Mouse (Mus musculus) liver, postnatal 0 days (tissue): ENCODE results near the gene Tmem182. TPM values are rescaled to one million over a fixed set of nuclear protein-coding genes. Genes with fewer than 3 reads are reported as not detected.

Experiments used
- ATAC-seq: fragments of 200-750 bp; cut with Nextera tagmentation; 2 replicates; pipeline ENCODE4 v1.8.0; 2017; ENCODE audit warnings: mild to moderate bottlenecking, moderate library complexity
- DNase-seq: peaks from one replicate; pipeline ENCODE4 v3.0.0-alpha.2; 2016
- H3K27ac ChIP-seq: fragments of 300-500 bp; sonication (generic); 2 replicates; pipeline ENCODE4 v1.5.1; 2014; ENCODE audit warnings: antibody characterized with exemption, moderate library complexity, mild to moderate bottlenecking, low read depth
- H3K27me3 ChIP-seq: fragments of 300-500 bp; sonication (generic); 2 replicates; pipeline ENCODE4 v1.6.1; 2014; ENCODE audit warnings: low read length, control low read depth, mixed read lengths; ENCODE audit not compliant: insufficient read depth
- H3K36me3 ChIP-seq: fragments of 300-500 bp; sonication (generic); replicated peaks from 2 replicates; pipeline ENCODE4 v1.6.1; 2014; ENCODE audit warnings: mild to moderate bottlenecking, control low read depth, low read length, moderate library complexity, mixed read lengths; ENCODE audit not compliant: insufficient read depth
- H3K4me1 ChIP-seq: fragments of 300-500 bp; sonication (generic); 2 replicates; pipeline ENCODE4 v1.6.1; 2014; ENCODE audit warnings: antibody characterized with exemption, mild to moderate bottlenecking, control low read depth; ENCODE audit not compliant: insufficient read depth
- H3K4me2 ChIP-seq: fragments of 300-500 bp; sonication (generic); 2 replicates; pipeline ENCODE4 v1.6.1; 2014; ENCODE audit warnings: low read depth, mild to moderate bottlenecking, low read length, moderate library complexity, mixed read lengths
- H3K4me3 ChIP-seq: fragments of 300-500 bp; sonication (generic); 2 replicates; pipeline ENCODE4 v1.5.1; 2014; ENCODE audit warnings: low read depth, low read length
- H3K9ac ChIP-seq: fragments of 300-500 bp; sonication (generic); replicated peaks from 2 replicates; pipeline ENCODE4 v1.6.1; 2014; ENCODE audit warnings: mild to moderate bottlenecking, moderate library complexity
- H3K9me3 ChIP-seq: fragments of 300-500 bp; sonication (generic); 2 replicates; pipeline ENCODE4 v1.6.1; 2016; ENCODE audit warnings: mild to moderate bottlenecking, control low read depth, low read length, mixed read lengths
- CTCF ChIP-seq: sonication (generic); IDR thresholded peaks from 2 replicates; pipeline ENCODE4 v1.5.1; 2016; ENCODE audit warnings: antibody characterized with exemption, low read depth
- EP300 ChIP-seq: IDR thresholded peaks from 2 replicates; pipeline ENCODE4 v1.6.1; 2016; ENCODE audit warnings: antibody characterized with exemption, low read depth, mild to moderate bottlenecking
- WGBS: fragments of 180-500 bp; shearing (Covaris S2); extraction: QIAGEN DNeasy Blood & Tissue Kit; methylation state at CpG from one replicate; pipeline ENCODE4 v1.1.7; 2014; ENCODE audit not compliant: insufficient replicate concordance; 5-methylcytosine and 5-hydroxymethylcytosine counted together
- polyA plus RNA-seq: library from polyadenylated mRNA; unstranded; fragments of >200 nt; fragmentation: Nextera tagmentation; extraction: Ambion mirVana; gene quantifications from 2 replicates; pipeline ENCODE4 v1.2.1, GENCODE M21; 2015

The Tmem182 gene
- 0.06 and 1.1 TPM in 2 replicates for polyA plus RNA-seq

GRCm38 (mm10) chr1:40805351-40805750 lies at the start of gene Tmem182:
Tmem182 (plus strand) TSS chr1:40805601.
- Histone ChIP-seq H3K36me3 (no peaks in the 10 kb centered on the region), H3K9me3 (no peaks in the 10 kb centered on the region), H3K4me1 (no peaks in the 10 kb centered on the region), H3K27me3 (no peaks in the 10 kb centered on the region), H3K4me3 (no peak within 1 kb of the TSS), H3K4me2 (no peak within 1 kb of the TSS), H3K9ac (no peak within 1 kb of the TSS), H3K27ac (no peak within 1 kb of the TSS)
- DNase-seq (no peak), ATAC-seq (no peak)
- no peak for TF ChIP-seq EP300
- TF ChIP-seq CTCF: no peak
- 80% methylated on average over 9 of the region's 9 CpGs for WGBS

DNA sequence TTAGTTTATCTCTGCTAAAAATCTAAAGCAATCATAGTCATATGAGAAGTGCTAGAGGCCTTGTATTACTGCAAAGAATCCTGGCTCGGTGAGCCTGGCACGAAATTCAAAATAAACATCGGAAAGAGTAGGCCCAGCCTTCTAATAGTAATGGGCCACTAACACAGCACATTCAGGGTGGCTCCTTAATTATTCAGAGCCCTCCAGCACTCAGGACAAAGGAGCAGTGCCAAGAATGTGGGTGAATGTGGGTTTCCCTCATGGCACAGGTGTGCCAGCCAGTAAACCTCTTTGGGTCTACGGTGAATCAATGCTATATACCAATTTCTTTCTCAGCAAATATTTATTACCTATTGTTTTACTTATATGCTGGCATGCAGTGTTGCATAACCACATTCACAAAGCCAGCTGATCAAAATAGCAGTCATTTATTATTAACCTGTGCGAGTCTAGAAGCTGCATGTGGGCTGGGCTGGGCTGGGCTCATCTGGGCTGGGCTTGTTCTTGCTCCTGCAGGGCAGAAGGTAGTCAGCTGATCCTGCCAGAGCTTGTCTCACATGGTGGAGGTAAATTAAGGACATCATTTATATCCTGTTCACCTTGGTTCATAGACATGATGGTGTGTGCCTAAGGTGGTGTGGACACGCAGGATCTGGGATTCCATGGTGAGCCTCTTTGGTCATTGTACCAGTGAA lies 45.5 kb upstream of the Tmem182 start:
- Histone ChIP-seq H3K9ac (no peak overlapping the region), H3K4me3 (no peak overlapping the region), H3K36me3 (no peaks in the 10 kb centered on the region), H3K27ac (no peak overlapping the region), H3K27me3 (no peaks in the 10 kb centered on the region), H3K9me3 (no peaks in the 10 kb centered on the region), H3K4me2 (no peak overlapping the region), H3K4me1 (no peaks in the 10 kb centered on the region)
- TF ChIP-seq CTCF: no peak
- TF ChIP-seq EP300: no peak
- ATAC-seq (no peak), DNase-seq (no peak)
- 82% methylated on average over 6 of the region's 6 CpGs for WGBS

GRCm38 (mm10) chr1:40764042-40764441 lies 41.4 kb upstream of the Tmem182 start:
- ATAC-seq: no peak
- no peaks in the 10 kb centered on the region for H3K4me1 ChIP-seq
- H3K9ac ChIP-seq: no peak overlapping the region
- 94% methylated on average over 1 of the region's 1 CpGs for WGBS
- no peaks in the 10 kb centered on the region for H3K36me3 ChIP-seq
- H3K4me2 ChIP-seq: no peak overlapping the region
- H3K4me3 ChIP-seq: no peak overlapping the region
- DNase-seq: no peak
- H3K9me3 ChIP-seq: no peaks in the 10 kb centered on the region
- TF ChIP-seq CTCF (no peak), EP300 (no peak)
- H3K27ac ChIP-seq: no peak overlapping the region
- no peaks in the 10 kb centered on the region for H3K27me3 ChIP-seq

DNA sequence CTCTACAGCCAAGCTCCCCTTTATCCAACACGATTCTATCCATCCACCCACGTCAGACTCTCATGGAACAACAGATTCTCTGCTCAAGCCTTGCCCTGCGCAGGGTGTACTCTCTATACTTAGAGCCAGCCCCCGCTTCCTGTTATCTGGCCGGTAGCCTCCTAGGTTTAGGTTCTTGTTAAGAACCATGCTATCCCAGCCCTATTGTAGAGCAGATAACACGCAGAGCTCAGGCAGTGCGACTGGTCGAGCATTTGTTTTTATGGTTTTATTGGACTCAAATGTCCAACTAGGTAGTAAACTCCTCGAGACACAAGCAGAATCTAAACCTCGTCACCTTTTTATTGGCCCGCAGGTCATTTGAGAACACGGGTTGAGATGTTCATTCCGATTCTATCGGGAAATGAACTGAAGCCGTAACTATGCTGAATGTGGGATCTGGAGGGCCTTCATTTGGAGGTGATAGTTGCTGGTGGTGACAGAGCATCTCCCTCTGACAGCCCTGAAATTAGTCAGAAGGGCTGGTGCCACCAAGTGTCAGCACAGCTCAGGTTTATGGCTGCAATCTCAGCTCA lies 40.6 kb upstream of the Tmem182 start:
- no peak for ATAC-seq
- Histone ChIP-seq H3K9me3 (no peaks in the 10 kb centered on the region), H3K36me3 (no peaks in the 10 kb centered on the region), H3K27ac (no peak overlapping the region), H3K4me1 (no peaks in the 10 kb centered on the region), H3K4me2 (no peak overlapping the region), H3K4me3 (no peak overlapping the region), H3K9ac (no peak overlapping the region), H3K27me3 (no peaks in the 10 kb centered on the region)
- TF ChIP-seq CTCF (no peak), EP300 (no peak)
- 62% methylated on average over 15 of the region's 15 CpGs for WGBS
- DNase-seq: no peak

GRCm38 (mm10) chr1:40765521-40765920 lies 39.9 kb upstream of the Tmem182 start:
- H3K4me2 ChIP-seq: no peak overlapping the region
- no peaks in the 10 kb centered on the region for H3K36me3 ChIP-seq
- WGBS: 80% methylated on average over 12 of the region's 12 CpGs
- no peaks in the 10 kb centered on the region for H3K4me1 ChIP-seq
- DNase-seq (no peak), ATAC-seq (no peak)
- no peak overlapping the region for H3K9ac ChIP-seq
- H3K27ac ChIP-seq: no peak overlapping the region
- no peaks in the 10 kb centered on the region for H3K27me3 ChIP-seq
- TF ChIP-seq EP300: no peak
- no peak for TF ChIP-seq CTCF
- H3K9me3 ChIP-seq: no peaks in the 10 kb centered on the region
- H3K4me3 ChIP-seq: no peak overlapping the region

- H3K27me3 ChIP-seq: no peaks in the 10 kb centered on the region
- ATAC-seq: no peak
- H3K4me2 ChIP-seq: no peak overlapping the region
- 79% methylated on average over 18 of the region's 18 CpGs for WGBS
- DNase-seq: no peak
- no peak overlapping the region for H3K4me3 ChIP-seq
- no peak overlapping the region for H3K27ac ChIP-seq
- 0 out of 2 replicates have a peak, but pooled peaks cover 3% of the 10 kb centered on the region for H3K4me1 ChIP-seq
- H3K36me3 ChIP-seq: no peaks in the 10 kb centered on the region; the same call in 1 of the 2 replicates
- TF ChIP-seq CTCF (no peak), EP300 (no peak)
- no peaks in the 10 kb centered on the region for H3K9me3 ChIP-seq
- H3K9ac ChIP-seq: no peak overlapping the region
These were observed 37.8 kb upstream of the Tmem182 start for GRCm38 (mm10) chr1:40767588-40767987.
